Mouse (Mus musculus): ENCODE data around the gene Dmrtc1c1. TPM values are rescaled to one million over a fixed set of nuclear protein-coding genes. Genes with fewer than 3 reads are reported as not detected.
"Not testable (repeated sequence)": the region's sequence is repeated elsewhere in the genome, so short reads cannot be mapped to it uniquely, and the experiment has no call there.

Gene Dmrtc1c1
- total RNA-seq (2022), result not detected

DNA sequence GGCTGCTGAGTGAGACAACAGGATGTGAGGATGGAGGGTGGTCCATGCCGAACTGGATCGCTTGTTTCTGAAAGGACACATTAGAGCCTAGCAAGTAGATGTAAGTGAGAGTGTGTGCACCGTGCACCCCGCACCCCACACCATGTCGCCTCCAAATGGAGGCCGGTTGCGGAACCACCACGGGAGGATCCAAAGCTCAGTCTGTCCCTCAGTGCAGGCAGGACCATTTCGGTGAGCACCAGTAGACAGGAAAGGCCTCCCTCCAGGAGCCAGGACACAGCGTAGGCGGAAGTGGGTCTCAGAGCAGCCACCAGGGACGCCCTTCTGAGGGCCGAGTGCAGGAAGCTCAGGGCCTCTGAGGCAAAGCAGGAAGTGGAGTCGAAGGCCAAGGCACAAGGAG is at the start of gene Dmrtc1c1:
TSS of gene Dmrtc1c1 (plus strand) at position 301 of the 400 bp plus-strand sequence.
- DNase-seq (ENCODE audit: low spot score in 2 of 2), result not testable (repeated sequence)

DNA sequence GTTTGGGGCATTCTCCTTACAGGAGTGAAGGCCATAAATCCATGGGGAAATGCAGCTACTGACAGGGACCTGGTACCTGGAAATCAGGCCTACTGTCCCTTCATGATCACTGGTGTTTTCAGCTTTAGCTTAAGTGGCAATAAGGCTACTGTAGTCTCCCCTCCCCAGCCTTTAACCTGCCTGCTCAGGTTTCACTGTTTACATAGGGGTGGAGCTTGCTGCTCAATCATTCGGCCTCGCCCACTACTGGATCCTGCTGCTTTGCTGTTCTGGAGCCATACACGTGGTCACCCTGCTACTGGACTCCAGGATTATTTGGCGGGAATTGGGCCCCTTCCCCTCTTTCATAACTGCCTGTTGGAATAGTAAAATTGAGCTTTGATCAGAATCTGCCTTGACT is 36.9 kb upstream of the Dmrtc1c1 start:
- DNase-seq (ENCODE audit: low spot score in 2 of 2), result no peak

DNA sequence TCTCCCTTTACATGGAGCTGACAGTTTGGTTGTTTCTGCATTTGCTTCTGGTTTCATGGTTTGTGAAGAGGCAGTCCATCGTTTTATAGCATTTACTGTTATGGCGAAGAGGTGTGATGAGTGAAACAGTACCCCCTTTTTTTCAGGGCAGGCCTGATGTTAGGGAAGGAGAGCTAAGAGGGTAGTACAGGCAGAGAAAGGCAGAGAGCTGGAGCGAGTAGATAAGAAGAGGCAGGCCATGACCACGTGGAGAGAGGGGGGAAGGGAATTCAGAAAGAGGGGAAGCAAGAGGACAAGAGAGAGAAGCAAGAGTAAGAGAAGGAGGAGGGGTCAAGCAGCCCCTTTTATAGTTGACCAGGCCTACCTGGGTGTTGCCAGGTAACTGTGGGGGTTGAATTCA is 9.5 kb downstream of the Dmrtc1c1 start:
- DNase-seq (ENCODE audit: low spot score in 2 of 2), result no peak

DNA sequence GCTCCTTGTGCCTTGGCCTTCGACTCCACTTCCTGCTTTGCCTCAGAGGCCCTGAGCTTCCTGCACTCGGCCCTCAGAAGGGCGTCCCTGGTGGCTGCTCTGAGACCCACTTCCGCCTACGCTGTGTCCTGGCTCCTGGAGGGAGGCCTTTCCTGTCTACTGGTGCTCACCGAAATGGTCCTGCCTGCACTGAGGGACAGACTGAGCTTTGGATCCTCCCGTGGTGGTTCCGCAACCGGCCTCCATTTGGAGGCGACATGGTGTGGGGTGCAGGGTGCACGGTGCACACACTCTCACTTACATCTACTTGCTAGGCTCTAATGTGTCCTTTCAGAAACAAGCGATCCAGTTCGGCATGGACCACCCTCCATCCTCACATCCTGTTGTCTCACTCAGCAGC is 51.8 kb downstream of the Dmrtc1c1 start, which contains the start of gene Dmrtc1c2:
TSS of gene Dmrtc1c2 (minus strand) at position 101 of the 400 bp plus-strand sequence.
- DNase-seq (ENCODE audit: low spot score in 2 of 2), result not testable (repeated sequence)

Other genes with a start within 250 kb of the Dmrtc1c1 start
- 100 to 1,000 TPM; 533 to 733 (median 615) TPM for gene Phka1, start 158.7 kb upstream of the Dmrtc1c1 start, total RNA-seq (2022)
- gene Gm3880, start 116.0 kb upstream of the Dmrtc1c1 start, total RNA-seq (2022), result not detected
- gene Gm9112, start 95.3 kb upstream of the Dmrtc1c1 start, total RNA-seq (2022), result not detected
- not detected for gene Dmrtc1b, start 95.1 kb upstream of the Dmrtc1c1 start, total RNA-seq (2022)
- gene Dmrtc1c2, start 51.7 kb downstream of the Dmrtc1c1 start, total RNA-seq (2022), result not detected
- not detected for gene 1700031F05Rik, start 65.0 kb downstream of the Dmrtc1c1 start, total RNA-seq (2022)
- not detected for gene Dmrtc1a, start 105.7 kb downstream of the Dmrtc1c1 start, total RNA-seq (2022)
- gene 1700011M02Rik, start 105.9 kb downstream of the Dmrtc1c1 start, total RNA-seq (2022), result not detected
- not detected for gene 1700018G05Rik, start 125.4 kb downstream of the Dmrtc1c1 start, total RNA-seq (2022)

Measured in gastrocnemius, adult 8-10 months (tissue).